Mouse (Mus musculus) embryo, embryonic 11 days (tissue): ENCODE measurements at regions not wholly inside any gene's neighbourhood (a gene's known extent, or its start where the extent isn't known, plus 50 kb on each side); places are given as distances from the start of the nearest gene placed in this dataset.

Experiments
- DNase-seq: peaks from one replicate; pipeline ENCODE4 v3.0.0-alpha.2; 2015

DNA sequence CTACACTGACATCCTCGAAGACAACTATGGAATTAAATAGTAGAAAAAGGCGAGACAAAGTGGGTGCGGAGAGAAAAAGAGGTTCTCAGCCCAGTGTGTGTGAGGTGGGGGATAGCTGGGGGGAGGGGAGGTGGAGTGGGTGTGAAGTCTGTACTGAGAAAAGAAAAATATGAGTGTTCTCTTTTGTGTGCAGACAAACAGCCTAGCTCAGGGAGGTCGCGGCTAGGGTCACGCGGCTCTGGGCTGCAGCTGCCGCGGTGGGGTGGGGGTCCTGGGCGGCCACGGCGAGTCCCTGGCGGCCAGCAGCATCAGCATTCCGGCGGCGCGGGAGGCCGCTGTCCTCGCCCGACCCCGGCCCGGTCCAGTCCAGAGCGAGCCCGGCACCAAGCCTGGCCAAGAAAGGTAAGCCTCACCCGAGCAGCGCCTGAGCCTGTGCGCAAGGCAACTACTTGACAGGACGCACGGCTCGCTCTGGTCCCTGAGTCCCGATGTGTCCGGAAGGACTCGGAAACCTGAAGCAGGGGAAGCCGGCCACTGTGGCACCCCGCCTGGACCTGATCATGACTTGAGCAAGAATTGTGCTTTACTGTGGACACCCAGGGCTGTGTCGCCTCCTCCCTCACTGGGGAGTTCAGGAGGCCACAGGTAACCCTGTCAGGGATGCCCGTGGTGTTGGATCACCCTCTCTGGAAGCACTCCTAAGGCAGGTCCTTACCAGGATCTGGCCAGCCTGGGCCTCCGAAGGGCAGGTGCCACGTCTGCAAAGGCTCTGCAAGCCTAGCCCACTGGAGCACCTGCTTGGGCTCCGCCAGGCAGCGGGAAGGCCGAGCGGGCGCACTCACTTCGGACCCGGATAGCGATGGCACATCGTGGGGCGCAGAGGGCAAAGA is 91.4 kb upstream of the Dio3 start:
- peak; percentile 75 for DNase-seq

DNA sequence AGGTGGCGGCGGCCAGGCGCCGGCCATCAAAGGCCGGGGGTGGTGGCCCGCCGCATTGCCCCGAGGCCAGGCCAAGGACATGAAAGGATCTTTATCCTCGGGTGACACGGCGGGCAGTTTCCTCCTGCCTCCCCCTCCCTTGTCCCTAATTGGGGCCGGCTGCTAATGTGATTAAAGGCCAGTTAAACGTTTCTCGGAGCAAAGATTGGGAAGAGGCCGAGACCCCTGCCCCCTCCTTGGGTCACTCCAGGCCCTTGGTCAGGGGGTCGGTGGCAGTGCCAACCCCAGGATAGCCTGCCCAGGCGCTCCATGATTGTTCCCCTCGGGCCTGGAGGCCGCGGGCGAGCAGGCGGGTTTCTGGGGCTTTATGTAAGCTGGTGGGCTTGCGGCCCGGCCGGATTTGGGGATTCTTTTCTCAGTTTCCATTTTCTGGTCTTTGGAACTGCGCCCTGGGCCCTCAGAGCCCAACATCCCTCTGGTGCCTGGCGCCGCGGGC is 90.7 kb upstream of the Dio3 start:
- peak; percentile 53 for DNase-seq

DNA sequence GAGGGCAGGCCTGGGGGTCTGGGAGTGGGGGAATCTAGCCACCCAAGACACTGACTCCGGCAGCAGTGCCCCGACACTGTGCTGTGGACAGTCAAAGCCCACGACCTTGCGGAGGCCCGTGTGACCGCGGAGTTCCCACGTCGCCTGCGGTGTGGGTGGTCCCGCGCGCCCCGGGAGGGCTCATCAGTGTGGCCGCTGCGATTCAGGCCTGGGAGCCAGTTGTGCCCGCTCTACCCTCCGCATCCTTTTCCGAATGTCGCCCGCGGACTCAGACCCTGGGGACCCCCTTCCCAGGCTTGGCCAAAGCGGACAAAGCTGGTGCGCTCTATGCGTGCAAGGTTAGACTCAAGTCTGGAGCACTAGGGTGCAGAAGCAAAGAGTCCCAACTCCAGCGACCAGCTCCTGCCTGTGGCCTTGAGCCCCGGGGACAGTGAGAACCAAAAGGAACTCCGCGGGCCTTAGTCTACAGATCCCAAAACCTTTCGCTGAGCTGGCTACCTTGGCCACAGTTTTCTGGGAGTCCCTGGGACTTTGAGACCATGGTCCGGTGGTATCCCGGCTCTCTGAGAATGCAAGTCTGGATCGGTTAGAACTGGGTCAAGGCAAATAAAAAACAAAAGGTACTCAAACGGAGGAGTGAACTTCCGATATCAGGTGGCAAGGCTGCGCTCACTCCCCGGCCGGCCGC is 90.1 kb upstream of the Dio3 start:
- DNase-seq: peak; percentile 58

DNA sequence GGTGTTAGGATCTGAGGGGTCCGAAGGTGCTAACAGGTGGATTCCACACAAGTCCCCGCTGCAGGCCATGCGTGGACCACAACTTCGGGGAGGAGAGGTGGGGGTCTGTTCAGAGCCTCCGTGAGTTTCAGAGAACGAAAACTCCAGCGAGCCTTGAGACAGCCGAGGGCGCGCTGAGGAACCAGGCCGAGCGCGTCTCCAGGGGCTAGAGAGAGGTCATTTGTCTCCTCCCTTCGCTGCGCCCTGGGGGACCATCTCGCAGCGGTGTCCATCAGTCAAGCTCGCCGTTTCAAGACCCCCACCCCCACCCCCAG is 89.6 kb upstream of the Dio3 start:
- peak; percentile 73 for DNase-seq

DNA sequence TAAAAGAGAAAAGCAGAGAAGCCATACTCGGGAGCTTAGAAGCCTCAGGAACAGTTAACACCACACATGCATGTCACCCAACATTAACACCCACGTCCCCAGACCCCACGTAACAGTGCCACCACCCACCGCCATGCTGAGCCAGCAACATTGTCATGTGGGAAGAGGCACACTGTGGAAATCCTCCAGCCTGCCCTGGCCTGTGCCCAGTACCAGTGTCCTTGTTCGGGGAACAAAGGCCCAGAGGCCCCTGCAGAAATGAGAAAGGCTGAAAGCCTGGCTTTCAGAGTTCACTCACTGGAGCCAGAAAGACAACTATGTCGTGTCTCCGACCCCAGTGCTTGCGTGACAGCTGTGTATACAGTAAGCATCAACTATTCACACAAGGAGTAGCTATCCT is 86.7 kb upstream of the Dio3 start:
- no peak for DNase-seq

DNA sequence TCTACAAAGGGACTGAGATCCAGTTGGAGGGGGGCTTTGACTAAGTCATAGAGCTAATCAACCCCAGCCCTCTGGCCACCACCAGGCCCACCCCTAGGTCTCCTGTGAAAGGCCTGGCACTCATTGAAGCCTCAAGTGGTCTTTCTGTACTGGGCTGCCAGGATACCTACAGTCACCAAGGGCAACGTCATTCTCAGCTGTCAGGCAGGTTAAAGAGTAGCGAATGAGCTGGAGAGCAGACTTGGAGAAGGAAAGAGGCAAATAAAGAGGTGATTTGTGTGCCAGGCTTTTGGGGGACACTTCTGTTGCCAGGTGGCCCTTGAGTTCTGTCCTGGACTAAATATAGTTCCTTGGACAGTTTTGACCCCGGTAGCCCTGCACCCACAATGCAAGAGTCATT is 81.5 kb upstream of the Dio3 start:
- DNase-seq: no peak

DNA sequence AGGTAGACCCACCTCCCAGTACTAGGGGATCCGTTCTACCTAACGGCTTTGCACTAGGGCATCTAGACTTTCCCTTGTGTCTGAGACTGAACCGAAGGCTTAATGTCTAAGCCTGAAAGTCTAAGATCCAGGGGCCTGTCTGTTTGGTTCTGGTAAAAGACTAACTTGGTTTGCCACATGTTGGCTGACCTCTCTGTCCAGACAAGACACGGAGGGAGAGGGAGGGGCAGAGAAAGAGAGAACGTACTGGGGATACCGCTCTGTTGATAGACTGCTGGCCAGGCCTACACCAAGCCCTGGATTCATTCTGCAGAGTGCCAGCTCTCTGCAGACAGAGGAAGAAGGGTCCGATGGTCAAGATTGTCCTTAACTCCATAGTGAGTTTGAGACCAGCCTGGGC is 78.4 kb upstream of the Dio3 start:
- DNase-seq: no peak

DNA sequence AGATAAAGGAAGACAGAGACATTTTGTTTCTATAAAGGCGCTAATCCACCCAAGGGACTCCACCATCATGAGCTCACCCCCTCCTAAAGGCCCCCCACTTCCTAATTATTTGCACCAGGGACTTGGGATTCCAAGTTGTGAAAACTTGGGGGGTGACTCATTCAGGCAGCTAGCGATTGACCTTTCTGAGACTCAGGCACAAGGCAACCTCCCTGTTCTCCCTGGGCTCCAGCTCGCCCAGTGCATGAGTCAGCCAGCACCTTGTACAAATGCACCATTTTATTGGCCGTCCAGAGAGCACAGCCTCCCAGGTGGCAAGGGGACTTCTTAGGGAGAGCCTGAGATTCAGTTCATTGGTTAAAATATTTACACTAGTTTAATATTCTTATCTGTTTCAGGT is 78.0 kb upstream of the Dio3 start:
- no peak for DNase-seq

DNA sequence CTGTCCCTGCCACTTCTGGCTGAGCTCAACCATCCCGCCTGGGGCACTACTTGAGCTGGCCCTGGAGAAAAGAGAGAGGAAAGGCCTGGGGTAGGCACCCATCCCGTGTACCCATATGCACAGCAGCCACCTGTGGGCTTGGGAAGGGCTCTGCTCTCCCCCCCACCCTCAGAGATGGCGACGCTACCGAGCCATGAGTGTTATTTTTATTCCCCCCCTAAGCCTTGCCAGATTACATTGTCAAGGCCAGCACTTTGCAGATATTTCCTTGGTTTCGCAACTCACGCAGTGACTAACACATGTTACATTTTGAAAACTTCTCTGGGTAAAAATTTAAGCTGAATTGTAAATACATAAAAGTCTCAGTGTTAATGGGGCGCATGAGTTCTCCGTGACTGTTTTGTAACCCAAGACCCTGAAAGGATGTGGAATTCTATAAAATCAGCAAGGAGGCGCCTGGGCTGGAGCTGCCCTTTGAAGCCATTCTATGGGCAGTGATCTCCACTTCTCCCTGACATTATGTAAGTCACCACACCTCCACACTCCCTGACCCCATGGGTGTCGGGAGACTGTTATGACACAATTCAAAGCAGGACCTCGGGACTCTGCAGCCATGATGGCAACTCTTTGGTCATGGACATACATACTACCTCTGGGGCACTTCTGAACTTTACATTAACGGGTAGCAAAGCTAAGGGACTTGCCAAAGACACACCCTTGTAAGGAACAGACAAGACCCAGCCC is 75.4 kb upstream of the Dio3 start:
- DNase-seq: no peak

DNA sequence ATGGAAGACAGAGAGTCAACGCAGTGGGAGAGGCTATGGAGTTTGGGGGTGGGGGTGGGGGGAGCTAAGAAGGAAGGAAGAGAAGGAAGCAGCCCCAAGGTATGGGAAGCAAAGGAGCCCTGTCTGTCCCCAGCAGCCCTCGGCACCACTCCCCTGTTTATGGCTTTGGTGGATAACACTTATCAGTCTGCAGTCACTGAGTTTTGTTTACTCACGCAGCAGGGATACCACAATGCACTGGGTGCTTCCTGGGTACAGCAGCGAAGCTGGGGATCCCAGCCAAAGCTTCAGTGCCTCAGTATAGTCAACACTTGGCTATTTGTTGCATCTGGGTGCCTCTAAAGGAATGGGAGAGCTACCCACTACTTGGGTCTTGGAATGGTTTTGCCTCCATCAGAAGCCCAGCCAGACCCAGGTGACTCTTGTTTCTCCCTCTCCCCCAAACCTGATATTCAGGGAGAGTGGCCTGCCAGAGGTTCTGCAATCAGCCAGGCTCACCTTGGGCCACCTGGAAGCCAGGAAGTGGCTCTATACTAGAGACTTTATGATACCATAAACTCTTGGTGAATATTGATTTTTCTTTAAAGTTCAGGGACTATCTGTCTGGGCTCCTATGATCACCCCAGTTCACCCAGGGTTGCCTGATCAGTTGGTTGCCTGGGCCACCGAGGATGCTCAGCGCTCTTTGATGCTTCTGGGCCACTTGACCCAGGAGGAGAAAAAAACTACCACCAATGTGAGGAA is 74.5 kb upstream of the Dio3 start:
- DNase-seq: no peak

DNA sequence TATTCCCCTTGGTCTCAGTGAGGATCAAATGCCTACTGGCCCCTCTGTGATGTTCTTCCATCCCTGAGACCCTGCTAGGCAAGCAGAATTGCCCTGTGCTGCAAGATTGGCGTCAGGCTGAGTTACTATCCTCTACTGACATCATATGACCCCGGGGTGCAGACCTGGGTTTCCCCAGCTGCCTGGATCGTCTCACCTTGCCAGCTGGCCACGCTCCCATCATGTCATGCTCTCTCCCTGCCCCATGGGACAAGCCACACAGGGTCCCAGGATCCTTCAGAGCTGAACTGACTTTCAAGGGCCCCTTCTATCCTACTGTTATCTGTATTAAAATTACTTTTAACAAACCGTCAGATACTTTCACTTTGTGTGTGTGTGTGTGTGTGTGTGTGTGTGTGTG is 72.6 kb upstream of the Dio3 start:
- DNase-seq: no peak

DNA sequence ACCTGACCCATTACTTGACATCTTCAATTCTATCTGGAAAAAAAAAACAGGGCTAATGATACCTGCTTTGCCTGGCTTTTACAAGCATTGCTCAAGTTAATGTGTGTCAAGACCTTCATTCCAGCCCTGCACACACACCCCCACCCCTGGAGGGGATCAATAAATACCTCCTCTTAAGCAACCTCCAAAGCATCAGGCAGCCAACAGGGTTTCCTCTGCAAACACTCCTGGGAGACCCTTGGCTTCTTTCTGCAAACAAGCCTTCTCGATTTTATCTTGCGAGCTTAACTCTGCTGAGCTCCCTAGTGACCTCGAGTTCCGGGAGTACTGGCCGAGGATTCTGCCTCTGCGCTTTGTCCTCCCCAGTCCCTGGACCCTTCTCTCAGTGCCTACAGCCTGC is 72.1 kb upstream of the Dio3 start:
- peak; percentile 24 for DNase-seq

DNA sequence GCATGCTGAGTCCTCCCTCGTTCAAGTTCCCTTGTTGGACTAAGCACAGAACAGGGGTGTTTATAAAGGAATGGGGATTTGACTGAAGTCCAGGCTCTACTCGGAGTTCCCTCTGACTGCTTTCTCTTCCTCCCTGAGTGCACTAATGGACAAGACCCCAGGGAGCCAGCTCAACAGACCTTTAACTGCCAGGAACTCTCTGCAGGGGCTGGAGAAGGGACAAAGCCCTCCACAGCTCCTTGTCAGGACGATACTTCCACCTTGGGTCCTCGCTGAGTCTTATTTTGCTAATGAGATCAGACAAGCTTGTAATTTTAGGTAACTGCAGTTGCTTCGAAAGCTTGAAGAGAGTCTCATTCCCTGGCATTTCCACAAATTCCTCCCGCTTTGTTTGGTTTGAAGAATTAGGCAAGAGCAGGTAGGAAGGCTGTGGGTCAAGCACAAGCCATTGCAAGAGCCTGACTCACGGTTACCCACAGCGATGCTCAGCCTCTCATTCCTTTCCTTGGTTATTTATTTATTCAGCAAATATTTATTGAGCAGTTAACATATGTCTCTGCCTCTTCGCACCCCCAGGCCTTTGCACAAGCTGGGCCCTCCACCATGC is 71.5 kb upstream of the Dio3 start:
- no peak for DNase-seq

DNA sequence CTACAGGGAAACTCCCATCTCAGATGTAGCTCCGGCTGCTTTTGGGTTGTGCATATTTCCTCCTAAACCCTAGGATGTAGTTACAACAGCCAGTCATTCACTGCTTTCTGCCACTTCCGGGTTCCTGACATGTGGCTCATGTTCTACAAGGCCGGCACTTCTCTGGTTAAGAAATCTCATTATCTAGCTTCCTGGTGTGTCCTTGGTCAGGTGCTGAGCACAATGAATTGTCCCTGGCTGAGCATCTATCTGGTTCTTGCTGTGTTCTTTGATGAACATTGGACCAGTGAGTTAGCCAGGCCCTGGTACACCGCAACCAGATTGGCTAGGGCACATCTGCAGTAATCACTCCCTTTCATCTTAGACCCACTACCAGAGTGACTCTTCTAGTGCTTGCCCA is 66.2 kb upstream of the Dio3 start:
- DNase-seq: no peak

DNA sequence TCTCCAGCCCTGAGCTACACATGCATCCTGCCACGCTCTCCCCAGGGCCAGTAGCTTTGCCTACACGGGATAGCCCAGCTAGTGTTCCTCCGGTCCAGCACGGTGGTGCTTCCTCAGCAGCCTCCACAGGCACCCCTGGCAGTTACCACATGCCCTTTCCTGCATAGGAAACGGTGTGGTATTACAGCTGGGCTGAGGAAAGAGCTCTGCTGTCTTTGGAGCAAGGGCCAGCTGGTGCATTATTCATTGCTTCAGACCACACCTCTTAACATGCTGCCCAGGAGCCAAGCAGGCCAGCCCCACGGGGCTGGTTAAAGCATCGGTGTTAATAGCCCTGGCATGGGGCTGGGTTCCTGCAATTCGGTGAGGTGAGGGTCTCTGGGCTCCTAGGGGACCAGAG is 64.0 kb upstream of the Dio3 start:
- no peak for DNase-seq

DNA sequence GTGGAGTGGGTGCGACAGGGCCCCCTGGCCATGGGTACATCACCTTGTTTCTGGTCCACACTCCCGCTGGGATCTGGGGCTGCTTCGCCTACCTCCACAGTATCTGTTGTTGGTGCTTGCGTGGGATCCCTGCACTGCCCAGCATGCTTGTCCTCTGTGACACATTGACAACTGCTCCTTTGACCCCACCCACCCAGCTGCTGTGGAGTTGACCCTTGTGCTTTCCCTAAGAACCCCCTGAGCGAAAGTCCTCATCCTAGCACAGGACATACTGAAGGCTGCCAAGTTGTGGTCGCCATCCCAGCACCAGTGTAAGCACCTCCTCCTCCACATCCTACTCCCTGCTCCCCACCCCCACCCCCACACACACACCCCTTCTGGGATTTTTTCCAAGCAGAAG is 63.6 kb upstream of the Dio3 start:
- no peak for DNase-seq

DNA sequence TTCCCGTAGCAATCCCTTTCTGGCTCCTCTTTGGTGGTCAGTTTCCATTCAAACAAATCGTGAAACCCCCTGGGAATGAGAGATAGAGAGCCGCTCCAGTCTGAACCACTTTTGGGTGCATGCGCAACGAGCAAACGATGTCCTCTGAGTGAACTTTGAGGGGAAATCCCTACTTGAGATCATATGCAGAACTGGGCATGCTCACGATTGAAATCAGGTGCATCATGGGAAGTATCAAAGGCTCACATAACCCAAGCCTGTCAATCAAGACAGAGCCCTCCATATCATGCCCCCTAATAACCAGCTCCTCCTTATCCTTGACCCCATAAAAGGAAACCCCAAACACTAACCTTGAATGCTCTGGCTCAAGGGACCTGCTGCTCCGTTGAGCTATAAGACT is 59.1 kb upstream of the Dio3 start:
- no peak for DNase-seq

DNA sequence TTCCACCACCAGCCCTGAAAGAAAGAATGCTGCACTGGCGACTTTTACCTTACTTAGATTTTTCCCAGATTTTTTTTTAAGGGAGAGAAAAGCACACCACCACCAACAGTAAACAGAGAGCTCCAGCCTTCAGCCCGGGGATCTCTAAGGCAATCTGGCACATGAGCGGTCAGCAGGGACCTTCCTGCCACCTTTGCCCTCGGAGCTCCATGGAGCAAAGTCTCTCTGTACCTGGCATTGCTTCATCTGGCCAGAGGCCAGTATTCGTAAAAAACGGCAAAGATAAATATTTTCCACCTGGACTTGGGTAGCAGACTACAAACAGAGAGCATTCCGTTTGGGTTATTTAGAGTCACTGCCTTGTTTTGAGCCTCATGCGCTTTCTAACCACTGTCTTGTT is 58.4 kb upstream of the Dio3 start:
- DNase-seq: no peak

DNA sequence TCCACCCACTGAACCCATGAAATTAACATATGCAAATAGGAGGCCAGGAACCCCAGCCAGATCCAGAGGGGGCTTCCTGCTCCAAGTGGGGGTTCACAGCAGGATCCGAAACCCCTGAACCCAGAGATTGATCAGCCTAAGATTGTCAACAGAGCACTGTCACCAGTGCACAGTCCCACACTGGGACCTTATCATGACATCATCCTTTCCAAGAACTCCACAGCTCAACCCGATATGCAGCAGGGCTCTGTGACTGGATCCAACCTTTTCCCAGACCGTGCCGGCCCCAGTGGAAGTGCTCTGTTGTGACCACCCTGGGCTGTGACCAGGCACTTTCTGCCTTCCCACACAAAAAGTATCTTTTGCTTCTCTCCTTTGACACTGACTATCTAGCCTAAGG is 57.7 kb upstream of the Dio3 start:
- DNase-seq: no peak

DNA sequence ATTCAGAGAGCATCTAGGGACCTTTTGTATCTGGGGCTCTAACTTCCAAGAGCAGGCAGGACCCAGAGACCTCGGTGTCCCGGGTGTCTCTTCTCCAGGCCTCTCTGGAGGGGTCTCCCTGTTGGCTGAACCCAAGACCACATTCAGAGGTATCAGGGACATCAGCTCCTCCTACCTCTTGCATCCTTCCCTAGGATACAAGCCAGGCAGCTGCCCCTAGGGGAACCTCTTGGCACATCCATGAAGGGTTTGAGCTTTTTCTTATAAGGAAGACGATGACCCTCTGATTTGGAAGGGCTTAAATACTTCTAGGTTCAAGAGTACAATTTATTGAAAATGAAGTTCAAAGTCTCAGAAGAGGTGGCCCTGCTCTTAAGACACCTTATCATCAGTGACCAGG is 57.2 kb upstream of the Dio3 start:
- no peak for DNase-seq

DNA sequence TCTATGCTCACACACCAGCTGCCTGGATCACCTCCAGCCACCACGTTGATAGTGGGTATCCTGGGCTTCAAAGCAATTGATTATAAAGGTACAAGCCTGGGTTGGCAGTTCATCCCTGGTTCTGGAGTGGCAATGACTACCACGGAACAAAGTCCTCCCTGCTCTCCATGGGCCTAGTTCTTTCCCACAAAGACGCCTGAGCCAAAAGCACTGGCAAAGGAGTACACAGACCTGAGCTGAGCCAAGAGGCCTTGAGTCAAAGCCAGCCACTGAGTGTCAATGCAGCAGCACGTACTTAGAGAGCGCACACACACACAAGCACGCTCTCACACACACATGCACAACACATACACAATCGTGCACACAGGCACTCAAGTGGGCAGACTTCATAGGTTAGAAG is 54.6 kb upstream of the Dio3 start:
- DNase-seq: no peak

DNA sequence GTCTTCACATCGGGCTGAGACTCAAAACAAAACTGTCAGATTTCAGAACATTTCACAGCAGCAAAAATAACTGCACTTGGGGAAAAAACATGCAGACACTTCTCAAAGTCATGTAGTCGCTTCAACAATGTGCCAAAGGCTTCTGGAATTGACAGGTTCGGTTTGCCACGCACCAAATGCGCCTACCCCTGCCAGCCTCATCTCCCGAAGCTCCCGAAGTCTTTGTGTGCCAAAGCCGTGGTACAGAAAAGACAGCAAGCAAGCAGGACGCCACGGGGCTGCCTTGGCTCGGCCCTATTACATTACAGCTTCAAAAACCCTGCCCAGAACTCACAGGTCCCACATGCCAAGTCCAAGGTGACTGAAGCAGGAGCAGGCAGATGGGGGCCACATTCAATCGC is 50.9 kb upstream of the Dio3 start:
- DNase-seq: no peak
